Mouse (Mus musculus) small intestine, adult 2 months (tissue): Measurements from ENCODE around the gene Eif2b5. TPM values are rescaled to one million over a fixed set of nuclear protein-coding genes. Genes with fewer than 3 reads are reported as not detected.
A peak's percentile ranks its signal among the peaks of the same experiment; 100 is the strongest.
"Not testable (repeated sequence)": the region's sequence is repeated elsewhere in the genome, so short reads cannot be mapped to it uniquely, and the experiment has no call there.

Experiments used
- H3K27ac ChIP-seq: fragments of 200-500 bp; 2 replicates; pipeline ENCODE4 v1.5.1; 2012; ENCODE audit warnings: low read depth, low read length, control low read depth, inconsistent platforms; ENCODE audit not compliant: insufficient read depth
- H3K27me3 ChIP-seq: fragments of 200-500 bp; 2 replicates; pipeline ENCODE4 v1.6.1; 2012; ENCODE audit warnings: mild to moderate bottlenecking, moderate library complexity, low read length, inconsistent platforms; ENCODE audit not compliant: control insufficient read depth, insufficient read depth
- H3K36me3 ChIP-seq: fragments of 200-500 bp; 2 replicates; pipeline ENCODE4 v1.6.1; 2012; ENCODE audit warnings: mild to moderate bottlenecking, low read length, control low read depth, inconsistent platforms; ENCODE audit not compliant: control insufficient read depth, insufficient read depth
- H3K4me1 ChIP-seq: fragments of 200-500 bp; 2 replicates; pipeline ENCODE4 v1.6.1; 2012; ENCODE audit warnings: low read length, inconsistent platforms, mixed read lengths; ENCODE audit not compliant: control insufficient read depth, insufficient read depth, insufficient read length
- H3K4me3 ChIP-seq: fragments of 200-500 bp; 2 replicates; pipeline ENCODE4 v1.5.1; 2012; ENCODE audit warnings: low read depth, mild to moderate bottlenecking, control low read depth, inconsistent platforms, low read length, moderate library complexity
- CTCF ChIP-seq: fragments of 200-500 bp; IDR thresholded peaks from 2 replicates; pipeline ENCODE4 v1.5.1; 2012; ENCODE audit warnings: low read depth, mild to moderate bottlenecking, control low read depth, inconsistent platforms, low read length, moderate library complexity, mixed read lengths; ENCODE audit not compliant: insufficient replicate concordance, insufficient read length; ENCODE audit errors: extremely low read depth
- POLR2A ChIP-seq: fragments of 200-500 bp; IDR thresholded peaks from 2 replicates; pipeline ENCODE4 v1.6.1; 2012; ENCODE audit warnings: low read depth, mild to moderate bottlenecking, control low read depth, inconsistent platforms, low read length, moderate library complexity
- WGBS: fragments of 180-500 bp; shearing (Covaris S2); methylation state at CpG from one replicate; pipeline ENCODE4 v1.1.7; 2018; 5-methylcytosine and 5-hydroxymethylcytosine counted together
- polyA plus RNA-seq: library from polyadenylated mRNA; depleted of rRNA; stranded (reverse); fragments of >200 nt; gene quantifications from 2 replicates; pipeline ENCODE4 v1.2.3, GENCODE M21; 2012; rRNA removed

Eif2b5 gene
- polyA plus RNA-seq = 11.7 and 16.1 TPM in 2 replicates

- under 1% methylated on average over 49 of the region's 49 CpGs for WGBS
- H3K4me1 ChIP-seq = peaks cover 3% of the 10 kb centered on the region; the same call in 1 of the 2 replicates
- peaks cover 26% of the 10 kb centered on the region for H3K36me3 ChIP-seq
- no peak for TF ChIP-seq CTCF
- TF ChIP-seq POLR2A = peak; percentile 72
- H3K4me3 ChIP-seq = peak within 1 kb of the TSS; percentile 83
- H3K27me3 ChIP-seq = no peaks in the 10 kb centered on the region
- 0 out of 2 replicates have a peak within 1 kb of the TSS, but pooled peaks have one; percentile 7 for H3K27ac ChIP-seq
Measured at GRCm38 (mm10) chr16:20498677-20499475, at the start of gene Eif2b5. TSS of gene Eif2b5 (plus strand) at chr16:20498817.

GRCm38 (mm10) chr16:20451774-20452173, 46.8 kb upstream of the Eif2b5 start:
- Histone ChIP-seq H3K36me3 (no peaks in the 10 kb centered on the region), H3K4me1 (no peaks in the 10 kb centered on the region), H3K27ac (peak overlapping the region; percentile 67; the same call in 1 of the 2 replicates), H3K4me3 (peak overlapping the region; percentile 30), H3K27me3 (no peaks in the 10 kb centered on the region)
- WGBS = 22% methylated on average over 6 of the region's 6 CpGs
- TF ChIP-seq CTCF = no peak
- TF ChIP-seq POLR2A = no peak

GRCm38 (mm10) chr16:20454155-20454654, 44.4 kb upstream of the Eif2b5 start:
- peak overlapping the region; percentile 44 for H3K27ac ChIP-seq
- H3K4me1 ChIP-seq = no peaks in the 10 kb centered on the region
- H3K27me3 ChIP-seq = no peaks in the 10 kb centered on the region
- 91% methylated on average over 6 of the region's 6 CpGs for WGBS
- no peak overlapping the region for H3K4me3 ChIP-seq
- TF ChIP-seq POLR2A = no peak
- H3K36me3 ChIP-seq = no peaks in the 10 kb centered on the region

GRCm38 (mm10) chr16:20456106-20456505, 42.5 kb upstream of the Eif2b5 start:
- TF ChIP-seq POLR2A (no peak), CTCF (no peak)
- Histone ChIP-seq H3K4me1 (no peaks in the 10 kb centered on the region), H3K27ac (peak overlapping the region; percentile 10; the same call in 1 of the 2 replicates), H3K27me3 (no peaks in the 10 kb centered on the region), H3K4me3 (no peak overlapping the region), H3K36me3 (no peaks in the 10 kb centered on the region)
- WGBS = 4% methylated on average over 1 of the region's 1 CpGs

- H3K4me3 ChIP-seq, H3K27me3 ChIP-seq, H3K36me3 ChIP-seq, H3K4me1 ChIP-seq, H3K27ac ChIP-seq: not testable (repeated sequence)
- WGBS = 94% methylated on average over 5 of the region's 5 CpGs
Measured at GRCm38 (mm10) chr16:20458736-20459135, 39.9 kb upstream of the Eif2b5 start.

- Histone ChIP-seq H3K4me1 (no peaks in the 10 kb centered on the region), H3K27ac (no peak overlapping the region), H3K36me3 (no peaks in the 10 kb centered on the region), H3K4me3 (no peak overlapping the region), H3K27me3 (no peaks in the 10 kb centered on the region)
- TF ChIP-seq CTCF = no peak
- TF ChIP-seq POLR2A = no peak
Measured at GRCm38 (mm10) chr16:20464725-20465124, 33.9 kb upstream of the Eif2b5 start.

GRCm38 (mm10) chr16:20470981-20471380, 27.6 kb upstream of the Eif2b5 start:
- Histone ChIP-seq H3K36me3 (no peaks in the 10 kb centered on the region), H3K4me3 (no peak overlapping the region), H3K27ac (no peak overlapping the region), H3K4me1 (no peaks in the 10 kb centered on the region), H3K27me3 (no peaks in the 10 kb centered on the region)
- TF ChIP-seq POLR2A (no peak), CTCF (no peak)
- 88% methylated on average over 2 of the region's 2 CpGs for WGBS
